Mouse (Mus musculus) hindbrain, embryonic 14.5 days (tissue): ENCODE data around the gene Adamtsl5. TPM values are rescaled to one million over a fixed set of nuclear protein-coding genes. Genes with fewer than 3 reads are reported as not detected.
A peak's percentile ranks its signal among the peaks of the same experiment; 100 is the strongest.

Source experiments
- ATAC-seq: fragments of 200-750 bp; cut with Nextera tagmentation; 2 replicates; pipeline ENCODE4 v1.8.0; 2017; ENCODE audit warnings: moderate number of reproducible peaks, mild to moderate bottlenecking, moderate TSS enrichment, moderate library complexity; ENCODE audit not compliant: low FRiP score
- DNase-seq: peaks from one replicate; pipeline ENCODE4 v3.0.0-alpha.2; 2015; ENCODE audit warnings: low spot score
- H3K27ac ChIP-seq: fragments of 300-500 bp; sonication (generic); 2 replicates; pipeline ENCODE4 v1.5.1; 2014; ENCODE audit warnings: mild to moderate bottlenecking, moderate library complexity
- H3K27me3 ChIP-seq: fragments of 300-500 bp; sonication (generic); 2 replicates; pipeline ENCODE4 v1.6.1; 2014; ENCODE audit warnings: mild to moderate bottlenecking, low read length, mixed read lengths; ENCODE audit not compliant: control insufficient read depth, insufficient read depth
- H3K36me3 ChIP-seq: fragments of 300-500 bp; sonication (generic); replicated peaks from 2 replicates; pipeline ENCODE4 v1.6.1; 2014; ENCODE audit not compliant: control insufficient read depth, insufficient read depth
- H3K4me1 ChIP-seq: fragments of 300-500 bp; sonication (generic); replicated peaks from 2 replicates; pipeline ENCODE4 v1.6.1; 2014; ENCODE audit warnings: antibody characterized with exemption, low read length, mixed read lengths; ENCODE audit not compliant: control insufficient read depth, insufficient read depth
- H3K4me2 ChIP-seq: fragments of 300-500 bp; sonication (generic); replicated peaks from 2 replicates; pipeline ENCODE4 v1.6.1; 2014; ENCODE audit warnings: mild to moderate bottlenecking, moderate library complexity
- H3K4me3 ChIP-seq: fragments of 300-500 bp; sonication (generic); replicated peaks from 2 replicates; pipeline ENCODE4 v1.5.1; 2014; ENCODE audit warnings: mild to moderate bottlenecking, low read length
- H3K9ac ChIP-seq: fragments of 300-500 bp; sonication (generic); 2 replicates; pipeline ENCODE4 v1.6.1; 2014
- H3K9me3 ChIP-seq: fragments of 300-500 bp; sonication (generic); 2 replicates; pipeline ENCODE4 v1.6.1; 2016; ENCODE audit warnings: low read length; ENCODE audit not compliant: control insufficient read depth
- WGBS: fragments of 180-500 bp; shearing (Covaris S2); extraction: QIAGEN DNeasy Blood & Tissue Kit; methylation state at CpG from one replicate; pipeline ENCODE4 v1.1.7; 2014; 5-methylcytosine and 5-hydroxymethylcytosine counted together
- microRNA-seq: library from miRNA; unstranded; fragments of <30 nt; microRNA quantifications from one replicate; pipeline ENCODE4, GENCODE M21; 2016
- polyA plus RNA-seq: library from polyadenylated mRNA; unstranded; fragments of >200 nt; fragmentation: Nextera tagmentation; extraction: Ambion mirVana; gene quantifications from 2 replicates; pipeline ENCODE4 v1.2.1, GENCODE M21; 2014

Gene Adamtsl5
- polyA plus RNA-seq, 1 experiment from 2014 or later: 0.84 TPM

DNA sequence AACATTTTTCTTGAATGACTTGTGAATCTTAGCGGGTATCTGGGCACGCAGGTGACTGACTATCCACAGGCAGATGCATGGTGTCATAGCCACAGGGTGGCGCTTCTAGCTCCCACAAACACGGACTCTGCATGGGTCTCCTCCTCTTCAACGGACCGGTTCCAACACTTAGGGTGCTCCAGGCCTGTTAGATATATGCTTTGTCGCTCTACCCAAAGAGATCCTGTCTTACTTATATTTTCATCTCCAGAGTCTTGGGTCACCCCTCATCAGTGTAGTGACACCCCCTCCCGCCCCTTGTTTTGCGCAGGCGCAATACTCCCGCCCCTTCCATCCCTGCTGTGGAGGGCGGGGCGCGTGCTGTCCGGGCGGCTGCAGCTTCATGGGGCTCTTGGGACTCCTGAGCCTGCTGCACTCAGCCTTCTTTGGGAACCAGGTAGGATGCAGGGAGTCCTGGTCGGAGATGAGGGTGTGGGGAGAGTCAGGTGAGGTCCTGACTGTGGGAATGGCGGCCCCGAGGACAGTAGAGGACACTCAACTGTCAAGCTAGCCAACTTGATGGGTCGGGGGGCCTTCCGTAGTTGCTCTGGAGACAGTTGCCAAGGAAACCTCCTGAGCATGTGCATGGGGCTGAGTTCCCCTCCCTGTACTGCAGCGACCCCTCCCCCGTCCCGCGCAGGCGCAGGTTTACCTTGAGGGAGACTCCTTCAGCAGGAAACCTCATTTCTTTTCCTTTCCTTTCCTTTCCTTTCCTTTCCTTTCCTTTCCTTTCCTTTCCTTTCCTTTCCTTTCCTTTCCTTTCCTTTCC lies 52.4 kb downstream of the Adamtsl5 start, which contains the start of gene Apc2:
Gene Apc2 (plus strand): TSS at position 360 of the 808 bp plus-strand sequence.
- H3K9ac ChIP-seq: peak within 1 kb of the TSS; percentile 57
- peaks cover 53% of the 10 kb centered on the region for H3K4me1 ChIP-seq
- H3K27ac ChIP-seq: peak within 1 kb of the TSS; percentile 93
- WGBS: under 1% methylated on average over 26 of the region's 26 CpGs
- peak within 1 kb of the TSS; percentile 95 for H3K4me2 ChIP-seq
- DNase-seq: peak; percentile 88
- H3K27me3 ChIP-seq: no peaks in the 10 kb centered on the region
- H3K9me3 ChIP-seq: no peaks in the 10 kb centered on the region
- H3K4me3 ChIP-seq: peak within 1 kb of the TSS; percentile 42
- H3K36me3 ChIP-seq: peaks cover 20% of the 10 kb centered on the region
- peak; percentile 59 for ATAC-seq

DNA sequence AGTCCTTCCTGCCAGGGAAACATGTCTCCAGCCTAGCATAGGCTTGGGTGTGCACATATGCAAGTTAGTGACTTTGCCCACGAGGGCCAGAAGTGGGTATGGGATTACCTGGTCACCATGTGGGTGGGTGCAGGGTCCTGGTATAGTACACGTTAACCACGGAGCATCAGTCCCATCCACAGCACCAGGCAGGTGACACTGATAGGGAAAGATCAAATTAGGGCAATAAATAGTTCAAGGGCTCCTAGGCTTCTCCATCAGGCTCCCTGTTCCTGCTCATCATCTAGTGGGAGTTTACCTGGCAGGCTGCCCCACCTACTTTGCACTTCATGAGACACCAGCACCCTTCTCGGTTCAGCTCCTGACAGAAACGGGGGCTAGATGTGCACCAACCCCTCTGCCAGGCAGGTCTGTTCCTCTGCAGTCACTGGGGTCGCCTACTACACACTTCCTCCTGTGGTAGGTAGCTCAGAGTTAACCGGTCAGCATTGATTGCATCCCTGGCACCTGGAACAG lies 53.4 kb downstream of the Adamtsl5 start:
- no peak for ATAC-seq

DNA sequence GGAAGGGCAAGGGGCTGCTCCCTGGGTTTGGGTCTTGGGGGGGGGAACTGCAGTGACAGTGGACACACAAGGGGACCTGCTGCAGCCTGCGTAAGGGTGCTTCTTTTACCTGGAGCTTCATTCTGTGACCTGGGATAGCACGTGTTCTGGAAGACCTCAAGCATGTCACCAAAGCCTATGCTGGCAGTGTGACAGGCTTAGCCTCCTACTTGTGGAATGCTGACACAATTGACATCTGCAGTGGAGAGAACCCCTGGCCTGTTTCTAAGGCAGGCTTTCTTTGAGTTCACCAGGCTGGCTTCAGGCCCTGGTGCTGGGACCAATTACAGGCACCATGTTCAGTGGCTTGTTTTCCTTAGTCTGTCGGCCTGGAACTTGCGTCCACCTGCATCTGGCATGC lies 53.9 kb downstream of the Adamtsl5 start:
- Histone ChIP-seq H3K9me3 (no peaks in the 10 kb centered on the region), H3K4me1 (peaks cover 46% of the 10 kb centered on the region), H3K27ac (no peak overlapping the region), H3K27me3 (no peaks in the 10 kb centered on the region), H3K4me3 (no peak overlapping the region), H3K4me2 (no peak overlapping the region), H3K36me3 (peaks cover 20% of the 10 kb centered on the region), H3K9ac (no peak overlapping the region)
- DNase-seq: no peak
- no peak for ATAC-seq
- 72% methylated on average over 4 of the region's 4 CpGs for WGBS

More for the DNA sequence above, 53.4 kb downstream of the Adamtsl5 start:
- Histone ChIP-seq H3K4me3 (no peak overlapping the region), H3K36me3 (peaks cover 20% of the 10 kb centered on the region), H3K27ac (peak overlapping the region; percentile 93; the same call in 1 of the 2 replicates), H3K27me3 (no peaks in the 10 kb centered on the region), H3K4me2 (no peak overlapping the region), H3K9me3 (no peaks in the 10 kb centered on the region), H3K4me1 (peaks cover 46% of the 10 kb centered on the region), H3K9ac (peak overlapping the region; percentile 57)
- DNase-seq: no peak
- WGBS: 55% methylated on average over 7 of the region's 7 CpGs

DNA sequence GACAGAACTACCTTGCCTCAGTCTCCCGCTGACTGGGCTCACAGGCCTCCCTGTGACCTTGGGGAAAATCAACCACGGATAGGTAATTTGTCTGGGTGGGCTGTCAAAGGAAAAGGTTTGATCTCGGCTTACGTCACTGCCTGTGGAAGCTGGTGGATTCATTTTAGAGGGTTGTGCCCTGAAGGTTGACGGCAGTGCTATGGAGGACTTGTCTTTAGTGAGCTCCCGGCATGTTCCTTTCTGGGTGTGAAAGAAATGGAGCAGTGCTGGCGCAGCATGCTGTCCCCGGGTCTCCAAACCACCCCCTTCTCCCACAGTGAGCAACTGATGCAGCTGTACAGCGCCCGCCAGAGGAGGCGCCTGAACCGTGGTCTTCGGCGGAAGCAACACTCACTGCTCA lies 54.9 kb downstream of the Adamtsl5 start:
- ATAC-seq: no peak
- Histone ChIP-seq H3K27me3 (no peaks in the 10 kb centered on the region), H3K9ac (peak overlapping the region; percentile 95), H3K27ac (peak overlapping the region; percentile 88), H3K4me2 (peak overlapping the region; percentile 96), H3K9me3 (no peaks in the 10 kb centered on the region), H3K4me1 (peaks cover 43% of the 10 kb centered on the region), H3K36me3 (peaks cover 28% of the 10 kb centered on the region), H3K4me3 (peak overlapping the region; percentile 66)
- DNase-seq: no peak
- 27% methylated on average over 14 of the region's 14 CpGs for WGBS

- peak; percentile 98 for DNase-seq
- ATAC-seq: peak; percentile 81
- under 1% methylated on average over 72 of the region's 72 CpGs for WGBS
- peak within 1 kb of the TSS; percentile 66 for H3K4me3 ChIP-seq
- H3K9ac ChIP-seq: peak within 1 kb of the TSS; percentile 95
- H3K27ac ChIP-seq: peak within 1 kb of the TSS; percentile 88
- peaks cover 35% of the 10 kb centered on the region for H3K36me3 ChIP-seq
- H3K4me1 ChIP-seq: peaks cover 35% of the 10 kb centered on the region
- no peaks in the 10 kb centered on the region for H3K27me3 ChIP-seq
- H3K4me2 ChIP-seq: peak within 1 kb of the TSS; percentile 96
- H3K9me3 ChIP-seq: no peaks in the 10 kb centered on the region
Observed at GRCm38 (mm10) chr10:80292251-80293146, 55.7 kb downstream of the Adamtsl5 start, which contains the start of gene Rps15. Rps15 (plus strand) TSS chr10:80292453.

Small RNAs within 50 kb of the gene (microRNA-seq; reads per million reads assigned to microRNA genes)
- gene Gm22721: not detected

Other genes starting within 250 kb of the Adamtsl5 start
- 12.3 and 12.6 TPM in 2 replicates for gene Sbno2, start 242.8 kb downstream of the Adamtsl5 start, polyA plus RNA-seq
- 20.2 and 24.6 TPM in 2 replicates for gene Stk11, start 232.6 kb downstream of the Adamtsl5 start, polyA plus RNA-seq
- gene Atp5d, start 209.8 kb downstream of the Adamtsl5 start, polyA plus RNA-seq: 469 and 505 TPM in 2 replicates
- 93.4 and 96.4 TPM in 2 replicates for gene Cbarp, start 207.6 kb downstream of the Adamtsl5 start, polyA plus RNA-seq
- gene Midn, start 200.1 kb downstream of the Adamtsl5 start, polyA plus RNA-seq: 44.1 and 54.4 TPM in 2 replicates
- 203 and 252 TPM in 2 replicates for gene Cirbp, start 182.4 kb downstream of the Adamtsl5 start, polyA plus RNA-seq
- 7.0 and 7.7 TPM in 2 replicates for gene 1600002K03Rik, start 175.5 kb downstream of the Adamtsl5 start, polyA plus RNA-seq
- gene Efna2, start 168.9 kb downstream of the Adamtsl5 start, polyA plus RNA-seq: 25.9 and 26.2 TPM in 2 replicates
- 29.0 and 32.9 TPM in 2 replicates for gene Mum1, start 122.0 kb downstream of the Adamtsl5 start, polyA plus RNA-seq
- 303 and 341 TPM in 2 replicates for gene Ndufs7, start 99.3 kb downstream of the Adamtsl5 start, polyA plus RNA-seq
- 17.3 and 24.3 TPM in 2 replicates for gene Gamt, start 87.4 kb downstream of the Adamtsl5 start, polyA plus RNA-seq
- gene Dazap1, start 86.9 kb downstream of the Adamtsl5 start, polyA plus RNA-seq: 35.2 and 36.3 TPM in 2 replicates
- gene Rps15, start 56.0 kb downstream of the Adamtsl5 start, polyA plus RNA-seq: 570 and 649 TPM in 2 replicates
- 200 and 216 TPM in 2 replicates for gene Apc2, start 52.4 kb downstream of the Adamtsl5 start, polyA plus RNA-seq
- 23.3 and 24.5 TPM in 2 replicates for gene 2310011J03Rik, start 27.9 kb downstream of the Adamtsl5 start, polyA plus RNA-seq
- 4.4 and 4.7 TPM in 2 replicates for gene Pcsk4, start 18.9 kb downstream of the Adamtsl5 start, polyA plus RNA-seq
- 5.3 and 5.8 TPM in 2 replicates for gene Reep6, start 18.5 kb downstream of the Adamtsl5 start, polyA plus RNA-seq
- 3.6 and 4.1 TPM in 2 replicates for gene Plk5, start 8.0 kb upstream of the Adamtsl5 start, polyA plus RNA-seq
- gene Mex3d, start 39.2 kb upstream of the Adamtsl5 start, polyA plus RNA-seq: 12.3 and 13.3 TPM in 2 replicates
- gene Mbd3, start 51.1 kb upstream of the Adamtsl5 start, polyA plus RNA-seq: 152 and 161 TPM in 2 replicates
- gene Uqcr11, start 58.4 kb upstream of the Adamtsl5 start, polyA plus RNA-seq: 675 and 804 TPM in 2 replicates
- 41.3 and 46.5 TPM in 2 replicates for gene Tcf3, start 85.2 kb upstream of the Adamtsl5 start, polyA plus RNA-seq
- 1.5 and 2.3 TPM in 2 replicates for gene Onecut3, start 146.4 kb upstream of the Adamtsl5 start, polyA plus RNA-seq
- gene Atp8b3, start 190.7 kb upstream of the Adamtsl5 start, polyA plus RNA-seq: 0.87 and 1.1 TPM in 2 replicates
- 29.0 and 30.8 TPM in 2 replicates for gene Rexo1, start 213.1 kb upstream of the Adamtsl5 start, polyA plus RNA-seq
- 5.1 and 5.3 TPM in 2 replicates for gene Klf16, start 228.9 kb upstream of the Adamtsl5 start, polyA plus RNA-seq
- gene Abhd17a, start 241.9 kb upstream of the Adamtsl5 start, polyA plus RNA-seq: 157 and 174 TPM in 2 replicates